Mouse (Mus musculus): Measurements from ENCODE around the gene Prss36.

- TF ChIP-seq POLR2A (IDR thresholded peaks at IDR 0.05; ENCODE audit: extremely low read depth, insufficient read depth, low read length) (no peak), CTCF (IDR thresholded peaks at IDR 0.05; ENCODE audit: low read depth, low read length) (no peak)
Observed at GRCm38 (mm10) chr7:127923714-127924113, 22.8 kb downstream of the Prss36 start.
